Mouse (Mus musculus) intestine, embryonic 16.5 days (tissue): ENCODE data around the gene Acat2. TPM values are rescaled to one million over a fixed set of nuclear protein-coding genes. Genes with fewer than 3 reads are reported as not detected.
"Not testable (repeated sequence)": the region's sequence is repeated elsewhere in the genome, so short reads cannot be mapped to it uniquely, and the experiment has no call there.

Source experiments
- ATAC-seq: fragments of 200-750 bp; cut with Nextera tagmentation; 2 replicates; pipeline ENCODE4 v1.8.0; 2017; ENCODE audit warnings: moderate TSS enrichment, moderate library complexity
- H3K27ac ChIP-seq: fragments of 300-500 bp; sonication (generic); 2 replicates; pipeline ENCODE4 v1.5.1; 2014; ENCODE audit warnings: mild to moderate bottlenecking, low read length
- H3K27me3 ChIP-seq: fragments of 300-500 bp; sonication (generic); replicated peaks from 2 replicates; pipeline ENCODE4 v1.6.1; 2014; ENCODE audit warnings: low read length, control low read depth, mixed read lengths; ENCODE audit not compliant: control insufficient read depth, insufficient read depth
- H3K36me3 ChIP-seq: fragments of 300-500 bp; sonication (generic); 2 replicates; pipeline ENCODE4 v1.6.1; 2014; ENCODE audit warnings: low read length, control low read depth; ENCODE audit not compliant: control insufficient read depth, insufficient read depth
- H3K4me1 ChIP-seq: fragments of 300-500 bp; sonication (generic); 2 replicates; pipeline ENCODE4 v1.6.1; 2014; ENCODE audit warnings: low read length, control low read depth, mixed read lengths; ENCODE audit not compliant: control insufficient read depth, insufficient read depth
- H3K4me2 ChIP-seq: fragments of 300-500 bp; sonication (generic); 2 replicates; pipeline ENCODE4 v1.6.1; 2014; ENCODE audit warnings: low read depth, low read length, control low read depth
- H3K4me3 ChIP-seq: fragments of 300-500 bp; sonication (generic); 2 replicates; pipeline ENCODE4 v1.5.1; 2014; ENCODE audit warnings: mild to moderate bottlenecking, low read length
- H3K9ac ChIP-seq: fragments of 300-500 bp; sonication (generic); 2 replicates; pipeline ENCODE4 v1.6.1; 2014; ENCODE audit warnings: low read depth, low read length
- H3K9me3 ChIP-seq: fragments of 300-500 bp; sonication (generic); 2 replicates; pipeline ENCODE4 v1.6.1; 2016; ENCODE audit warnings: low read length, control low read depth; ENCODE audit not compliant: control insufficient read depth
- whole genome bisulfite sequencing: fragments of 180-500 bp; shearing (Covaris S2); extraction: QIAGEN DNeasy Blood & Tissue Kit; methylation state at CpG from one replicate; pipeline ENCODE4 v1.1.7; 2014; 5-methylcytosine and 5-hydroxymethylcytosine counted together
- polyA plus RNA-seq: library from polyadenylated mRNA; unstranded; fragments of >200 nt; fragmentation: Nextera tagmentation; extraction: Ambion mirVana; gene quantifications from 2 replicates; pipeline ENCODE4 v1.2.1, GENCODE M21; 2015

The Acat2 gene
- polyA plus RNA-seq, 1 experiment from 2014 or later, result 253 TPM

DNA sequence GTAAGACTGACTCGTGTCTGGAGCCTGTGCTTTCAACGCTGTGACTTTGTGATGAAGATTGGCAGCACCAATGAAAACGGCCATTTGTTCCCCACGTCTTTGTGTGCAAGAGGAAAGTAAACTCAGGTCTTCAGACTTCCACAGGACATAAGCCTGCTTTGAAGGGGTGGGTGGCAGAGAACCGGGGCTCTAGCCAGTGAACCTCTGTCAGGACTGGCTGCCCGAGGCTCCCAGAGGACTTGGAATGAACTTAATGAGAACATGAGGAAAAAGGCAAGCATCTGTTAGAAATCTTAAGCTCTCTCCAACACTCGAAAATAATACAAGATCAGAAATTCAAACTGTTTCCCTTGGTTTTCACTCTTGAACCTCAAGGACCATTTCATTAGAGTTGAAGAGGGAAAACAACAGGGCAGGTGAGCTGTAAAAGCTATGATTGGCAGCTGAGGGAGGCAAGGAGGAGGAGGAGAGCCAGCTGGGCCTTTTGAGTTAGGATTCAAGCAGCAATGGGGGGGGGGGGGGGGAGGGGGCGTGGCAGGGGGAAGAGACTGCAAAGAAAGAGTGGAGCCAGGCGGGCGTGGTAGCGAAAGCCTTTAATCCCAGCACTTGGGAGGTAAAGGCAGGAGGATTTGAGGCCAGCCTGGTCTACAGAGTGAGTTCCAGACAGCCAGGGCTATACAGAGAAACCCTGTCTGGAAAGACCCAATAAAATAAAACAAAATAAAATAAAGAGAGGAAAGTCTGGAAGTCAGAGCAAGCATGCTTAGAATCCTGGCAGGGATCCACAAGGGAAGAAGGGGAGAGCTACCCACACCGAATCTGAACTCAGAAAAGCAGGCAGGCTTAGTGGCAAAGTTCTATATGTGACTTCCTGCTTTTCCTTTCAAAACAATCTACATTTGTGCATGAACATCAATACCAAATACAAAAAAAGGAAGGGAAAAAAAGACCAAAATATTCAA, 56.9 kb downstream of the Acat2 start:
- Histone ChIP-seq H3K27me3 (no peaks in the 10 kb centered on the region), H3K4me3 (no peak overlapping the region), H3K27ac (no peak overlapping the region), H3K4me2 (no peak overlapping the region), H3K9ac (no peak overlapping the region), H3K36me3 (0 out of 2 replicates have a peak, but pooled peaks cover 3% of the 10 kb centered on the region), H3K4me1 (no peaks in the 10 kb centered on the region), H3K9me3 (no peaks in the 10 kb centered on the region)
- no peak for ATAC-seq
- 63% methylated on average over 11 of the region's 12 CpGs for WGBS

DNA sequence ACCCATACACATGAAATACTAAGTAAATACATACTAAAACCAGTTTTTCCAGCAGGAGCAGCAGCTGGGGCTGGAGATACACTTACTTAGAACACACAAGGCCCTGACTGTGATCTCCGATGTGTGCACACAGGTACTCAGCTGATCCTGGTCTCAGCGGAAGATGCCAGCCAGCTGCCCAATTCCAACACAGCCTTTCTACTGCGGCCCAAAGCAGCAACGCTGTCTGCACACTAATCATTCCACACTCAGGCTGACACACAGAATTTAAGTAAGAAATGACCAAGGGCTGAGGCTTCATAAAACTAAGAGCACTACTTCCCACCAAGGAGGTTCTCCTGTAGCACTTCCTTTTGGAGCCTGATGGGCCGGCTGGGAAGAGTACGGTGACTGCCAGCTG, 58.3 kb downstream of the Acat2 start:
- WGBS, result 93% methylated on average over 6 of the region's 6 CpGs
- H3K9ac ChIP-seq, result no peak overlapping the region

DNA sequence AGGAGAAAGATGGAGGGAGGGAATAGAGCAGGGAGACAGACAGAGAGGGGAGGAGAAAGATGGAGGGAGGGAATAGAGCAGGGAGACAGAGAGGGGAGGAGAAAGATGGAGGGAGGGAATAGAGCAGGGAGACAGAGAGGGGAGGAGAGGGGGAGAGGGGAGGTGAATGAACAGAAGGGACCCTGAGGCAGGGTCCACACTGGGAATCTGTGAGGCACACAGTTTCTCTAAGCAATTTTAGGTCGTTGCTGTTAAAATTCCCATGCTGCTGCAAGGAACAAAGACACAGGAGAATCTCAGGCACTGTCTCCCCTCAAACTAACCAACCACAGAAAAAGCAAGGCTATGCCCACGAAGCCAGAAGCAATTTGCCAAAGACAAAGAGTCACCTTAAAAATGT, 61.9 kb downstream of the Acat2 start:
- not testable (repeated sequence) for ATAC-seq, H3K27me3 ChIP-seq, H3K4me1 ChIP-seq, H3K4me2 ChIP-seq, H3K9ac ChIP-seq, H3K27ac ChIP-seq, H3K36me3 ChIP-seq, H3K4me3 ChIP-seq, H3K9me3 ChIP-seq
- 41% methylated on average over 2 of the region's 2 CpGs for WGBS

More for the DNA sequence above, 58.3 kb downstream of the Acat2 start:
- H3K4me1 ChIP-seq, result no peaks in the 10 kb centered on the region
- 0 out of 2 replicates have a peak, but pooled peaks cover 3% of the 10 kb centered on the region for H3K36me3 ChIP-seq
- H3K27me3 ChIP-seq, result no peaks in the 10 kb centered on the region
- no peaks in the 10 kb centered on the region for H3K9me3 ChIP-seq
- no peak overlapping the region for H3K4me3 ChIP-seq
- no peak for ATAC-seq
- H3K4me2 ChIP-seq, result no peak overlapping the region
- H3K27ac ChIP-seq, result no peak overlapping the region

DNA sequence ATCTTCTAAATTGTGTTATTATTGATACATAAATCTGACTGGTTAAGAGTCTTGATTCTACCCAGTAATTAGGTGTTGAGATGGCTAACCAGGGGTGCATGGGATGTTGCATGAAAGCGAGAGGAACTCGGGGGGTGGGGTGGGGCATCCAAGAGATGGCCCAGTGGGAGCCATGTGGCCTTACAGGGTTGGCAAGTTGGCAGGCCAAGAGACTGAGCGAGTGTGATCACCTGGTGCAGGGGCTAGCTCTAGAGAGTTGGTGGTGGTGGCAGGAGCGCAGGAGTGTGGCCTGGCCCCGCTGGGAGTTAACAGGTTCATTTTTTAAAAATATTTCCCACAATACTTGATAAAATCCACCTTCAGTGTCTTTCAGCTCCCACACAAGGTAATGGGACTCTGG, 62.9 kb downstream of the Acat2 start:
- H3K9me3 ChIP-seq, result no peaks in the 10 kb centered on the region
- H3K4me2 ChIP-seq, result no peak overlapping the region
- no peak overlapping the region for H3K9ac ChIP-seq
- 85% methylated on average over 5 of the region's 5 CpGs for WGBS
- ATAC-seq, result no peak
- H3K4me3 ChIP-seq, result no peak overlapping the region
- no peak overlapping the region for H3K27ac ChIP-seq
- H3K27me3 ChIP-seq, result no peaks in the 10 kb centered on the region
- no peaks in the 10 kb centered on the region for H3K36me3 ChIP-seq
- H3K4me1 ChIP-seq, result no peaks in the 10 kb centered on the region

Other genes starting within 250 kb of the Acat2 start
- 26.6 and 36.2 TPM in 2 replicates for gene Igf2r, start 191.1 kb downstream of the Acat2 start, polyA plus RNA-seq
- gene Mas1, start 92.6 kb downstream of the Acat2 start, polyA plus RNA-seq, result 0.28 and 0.78 TPM in 2 replicates
- not detected in 2 replicates for gene Mrgprh, start 84.7 kb downstream of the Acat2 start, polyA plus RNA-seq
- 0.53 and 1.1 TPM in 2 replicates for gene Pnldc1, start 50.5 kb downstream of the Acat2 start, polyA plus RNA-seq
- 307 and 348 TPM in 2 replicates for gene Tcp1, start 45.0 kb downstream of the Acat2 start, polyA plus RNA-seq
- 159 and 183 TPM in 2 replicates for gene Mrpl18, start 44.4 kb downstream of the Acat2 start, polyA plus RNA-seq
- 0.91 and 0.99 TPM in 2 replicates for gene Acat3, start 20.1 kb downstream of the Acat2 start, polyA plus RNA-seq
- gene Wtap, start 33.4 kb upstream of the Acat2 start, polyA plus RNA-seq, result 86.6 and 96.8 TPM in 2 replicates
- 191 and 196 TPM in 2 replicates for gene Sod2, start 46.1 kb upstream of the Acat2 start, polyA plus RNA-seq
- gene Gpr31b, start 91.5 kb upstream of the Acat2 start, polyA plus RNA-seq, result not detected in 2 replicates
- 0.16 and 0.21 TPM in 2 replicates for gene Tcp10b, start 100.4 kb upstream of the Acat2 start, polyA plus RNA-seq
- not detected in 2 replicates for gene Unc93a, start 171.1 kb upstream of the Acat2 start, polyA plus RNA-seq